Mouse (Mus musculus) cerebellum, adult 9-11 months (tissue): Measurements from ENCODE around the gene Gca.

Experiments used
- DNase-seq: peaks from one replicate; pipeline ENCODE4 v3.0.0; 2022

Gca gene

DNA sequence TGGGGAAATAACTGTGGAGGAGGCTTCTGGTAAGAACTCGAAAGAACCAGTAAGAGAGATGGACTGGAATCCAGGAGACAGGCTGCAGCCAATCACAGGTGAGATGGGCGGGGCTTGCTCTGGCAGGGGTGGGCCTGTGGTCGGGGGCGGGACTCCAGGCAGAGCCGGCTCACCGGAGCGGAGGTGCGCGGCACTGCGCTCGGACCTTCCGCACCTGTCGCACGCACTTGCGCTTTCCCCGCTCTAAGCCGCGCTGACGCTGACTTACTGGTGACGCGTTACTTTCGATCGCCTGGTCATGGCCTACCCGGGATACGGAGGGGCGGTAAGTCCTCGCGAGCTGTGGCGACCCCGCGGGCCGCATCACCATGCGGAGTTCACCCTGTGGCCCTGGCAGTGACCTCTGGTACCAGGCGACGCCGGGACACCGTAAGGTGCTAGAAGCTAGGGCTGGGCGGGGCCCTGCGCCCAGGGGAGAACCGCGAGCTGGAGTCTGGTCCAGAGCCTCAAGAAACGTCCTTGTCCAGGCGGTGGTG, at the start of gene Gca:
Gene Gca (plus strand): TSS at position 151 of the 536 bp plus-strand sequence.
- DNase-seq = peak; percentile 68

DNA sequence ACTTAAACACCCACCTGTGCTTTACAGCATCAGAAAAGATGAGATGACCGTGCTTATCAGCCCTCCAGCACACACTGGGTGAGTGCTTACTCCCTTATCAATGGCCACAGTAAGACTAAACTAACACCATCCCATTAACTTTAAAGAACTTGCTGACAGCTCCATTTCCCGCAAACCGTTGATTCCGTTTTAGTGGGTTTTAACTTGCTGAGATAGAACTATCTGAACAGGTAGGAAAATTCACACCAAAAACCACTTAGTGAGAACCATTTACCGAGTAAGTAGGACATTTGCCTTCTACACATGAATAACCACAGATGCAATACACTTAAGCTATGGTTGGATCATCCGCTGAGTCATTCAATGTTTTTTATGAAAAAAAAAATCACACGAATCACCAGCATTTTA, 45.1 kb upstream of the Gca start:
- no peak for DNase-seq

DNA sequence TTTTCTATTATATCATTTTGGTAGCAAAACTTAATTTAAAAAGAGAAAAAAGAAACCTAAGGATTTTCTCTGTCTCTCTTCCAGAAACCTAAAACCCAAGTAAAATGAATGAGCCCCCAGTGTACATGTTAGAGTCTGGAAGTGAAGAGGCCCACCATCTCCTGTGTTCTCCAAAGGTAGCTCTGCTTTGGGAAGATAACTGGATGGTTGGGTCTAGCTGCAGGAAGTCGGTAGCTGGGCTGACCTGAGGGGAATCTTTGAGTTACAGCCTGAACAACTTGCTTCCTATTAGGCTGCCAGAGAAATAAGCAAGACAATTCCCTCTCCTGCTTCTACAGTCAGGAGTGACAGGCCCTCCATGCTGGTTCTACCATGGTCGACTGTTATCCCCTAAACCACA, 44.4 kb upstream of the Gca start:
- no peak for DNase-seq

DNA sequence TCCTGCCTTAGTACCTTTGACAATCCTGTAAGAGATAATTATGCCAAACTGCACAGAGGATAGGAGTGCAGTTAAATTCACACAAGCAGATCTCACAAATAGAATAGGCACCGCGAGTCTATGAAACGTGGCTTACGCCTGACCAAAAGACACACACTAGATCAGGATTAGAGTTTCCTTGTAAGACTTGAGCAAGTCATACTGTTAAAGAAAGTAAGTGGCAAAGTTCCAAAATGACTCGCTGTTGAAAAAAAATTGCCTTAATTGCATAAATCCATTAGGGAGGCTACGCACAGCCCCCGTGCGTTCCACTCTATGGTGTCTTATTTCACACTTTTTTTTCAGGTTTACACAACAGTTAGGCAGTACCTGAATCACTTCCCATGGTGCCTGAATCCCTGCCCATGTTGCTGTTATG, 41.1 kb upstream of the Gca start:
- DNase-seq = no peak

DNA sequence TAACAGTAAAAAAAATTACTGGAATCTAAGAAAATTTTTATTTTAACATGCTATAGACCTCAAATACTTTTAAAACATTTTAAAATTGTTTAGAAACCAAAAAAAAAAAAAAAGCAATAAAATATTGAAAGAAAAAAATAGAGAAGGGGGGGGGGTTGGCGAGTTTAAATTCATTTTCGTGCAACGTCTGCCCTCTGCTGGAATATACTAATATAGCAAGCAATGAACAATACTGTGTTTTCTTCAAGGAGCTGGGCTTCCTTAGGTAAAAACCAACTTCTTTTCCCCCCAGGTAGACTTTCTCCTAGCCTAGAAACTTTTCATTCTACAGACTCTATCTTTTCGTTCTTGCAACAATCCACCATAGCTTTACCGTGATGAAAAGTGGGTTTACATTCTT, 36.4 kb upstream of the Gca start:
- DNase-seq = no peak

DNA sequence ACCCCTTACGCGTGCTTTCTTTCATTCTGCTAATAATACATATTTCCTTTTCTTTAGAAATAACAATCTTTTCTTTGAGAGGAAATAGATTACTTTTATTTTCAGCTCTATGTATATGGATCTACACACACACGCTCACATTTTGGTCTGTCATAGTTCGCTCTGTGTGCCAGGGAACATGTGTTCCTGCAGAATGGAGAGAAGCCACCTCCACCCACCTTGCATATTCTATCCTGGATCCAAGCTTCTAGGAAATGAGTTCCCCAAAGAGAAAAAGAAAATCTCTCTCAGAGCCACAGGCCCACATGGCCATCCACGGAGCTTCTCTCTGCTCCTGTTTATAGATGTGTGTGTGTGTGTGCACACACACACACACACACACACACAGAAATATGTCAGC, 35.7 kb upstream of the Gca start:
- no peak for DNase-seq

DNA sequence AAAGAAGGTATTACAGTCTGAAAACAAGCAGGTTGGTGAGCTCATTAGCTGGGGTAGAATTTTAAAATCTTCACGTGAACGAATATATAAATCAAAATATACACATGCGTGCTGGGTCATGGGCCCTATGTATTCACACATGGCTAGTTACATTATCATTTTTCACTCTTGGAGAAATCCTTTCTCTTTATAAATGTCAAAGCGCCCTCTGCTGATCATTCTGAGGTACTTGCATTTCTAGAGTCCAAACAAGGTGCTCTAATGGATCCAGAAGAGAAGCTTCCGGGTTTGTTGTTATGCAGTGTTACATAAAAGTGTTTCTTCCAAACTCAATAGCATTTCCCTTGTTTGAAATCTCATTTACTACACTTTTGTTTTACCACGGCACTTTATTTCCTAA, 33.6 kb upstream of the Gca start:
- no peak for DNase-seq

DNA sequence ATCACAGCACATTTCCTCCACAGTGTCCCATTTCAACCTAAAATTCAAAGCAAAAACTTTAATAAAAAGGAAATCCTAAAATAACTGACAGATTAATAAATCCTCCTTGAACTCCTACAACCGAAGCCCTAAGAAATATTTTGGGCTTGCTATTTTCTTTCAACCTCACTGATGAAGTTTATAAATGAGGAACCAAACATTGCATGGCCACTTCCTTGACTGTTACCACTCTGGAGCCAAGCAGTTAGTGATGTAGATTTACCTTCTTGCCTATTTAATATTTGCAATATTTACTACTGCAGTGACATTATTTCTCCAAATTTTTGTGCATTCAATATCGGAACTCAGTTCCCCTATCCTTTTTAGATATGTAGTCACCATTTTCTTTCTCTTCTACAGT, 24.2 kb upstream of the Gca start:
- DNase-seq = no peak

DNA sequence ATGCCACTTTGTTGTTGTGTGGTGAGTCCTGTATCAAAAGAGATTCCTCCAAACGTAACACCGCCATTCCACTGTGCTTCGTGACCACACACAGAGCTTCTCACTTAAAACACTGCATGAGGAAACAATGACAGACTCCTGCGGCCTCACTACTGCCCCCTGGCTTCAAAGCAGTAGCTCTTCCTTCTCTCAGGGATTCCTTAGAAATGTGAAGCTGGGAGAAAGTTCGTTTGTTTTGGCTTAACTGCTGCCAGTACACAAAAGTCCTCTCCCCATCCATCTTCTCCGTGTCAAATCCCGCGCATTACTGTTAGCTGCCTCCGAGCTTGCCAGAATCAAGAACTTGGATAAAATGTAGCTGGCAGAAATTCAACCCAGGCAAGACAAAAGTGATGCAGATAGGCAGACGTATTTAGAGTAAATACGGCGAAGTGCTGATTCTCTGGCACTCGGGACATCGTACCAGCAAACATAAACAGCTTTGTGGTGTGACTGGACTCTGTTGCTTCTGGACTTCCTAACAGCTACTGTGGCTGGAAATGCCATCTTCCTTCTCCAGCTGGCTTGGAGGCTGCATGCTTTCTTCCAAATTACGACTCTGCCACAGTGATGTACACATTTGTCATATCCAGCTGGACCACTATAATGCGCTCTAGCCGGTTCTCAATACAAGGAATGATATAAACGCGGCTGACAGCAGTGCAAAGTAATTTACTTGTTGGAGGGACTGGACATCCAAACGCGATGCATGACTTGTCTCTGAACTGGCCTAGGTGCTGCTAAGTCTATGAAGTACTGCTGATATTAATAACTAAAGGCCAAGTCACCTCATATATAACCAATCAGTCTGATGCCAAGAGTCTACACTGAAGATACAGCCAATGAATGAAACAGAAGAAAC, 20.4 kb upstream of the Gca start:
- no peak for DNase-seq

DNA sequence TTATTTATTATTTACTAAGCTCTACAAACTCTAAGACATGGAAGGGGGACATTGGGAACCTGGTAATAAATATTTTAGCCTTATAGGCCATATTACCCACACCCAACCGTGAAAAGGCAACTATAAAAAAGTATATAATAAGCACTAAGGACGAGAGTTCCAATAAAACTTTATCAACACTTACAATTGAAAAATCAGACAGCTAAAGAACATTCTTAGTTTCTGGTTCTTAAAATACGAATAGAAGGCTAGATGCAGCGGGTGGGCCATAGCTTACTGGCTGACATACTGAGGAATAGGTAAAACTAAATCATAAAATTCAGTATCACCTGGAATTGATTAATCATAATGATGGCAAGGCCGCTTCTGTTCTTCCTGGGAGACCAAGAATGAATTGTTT, 19.2 kb upstream of the Gca start:
- no peak for DNase-seq

DNA sequence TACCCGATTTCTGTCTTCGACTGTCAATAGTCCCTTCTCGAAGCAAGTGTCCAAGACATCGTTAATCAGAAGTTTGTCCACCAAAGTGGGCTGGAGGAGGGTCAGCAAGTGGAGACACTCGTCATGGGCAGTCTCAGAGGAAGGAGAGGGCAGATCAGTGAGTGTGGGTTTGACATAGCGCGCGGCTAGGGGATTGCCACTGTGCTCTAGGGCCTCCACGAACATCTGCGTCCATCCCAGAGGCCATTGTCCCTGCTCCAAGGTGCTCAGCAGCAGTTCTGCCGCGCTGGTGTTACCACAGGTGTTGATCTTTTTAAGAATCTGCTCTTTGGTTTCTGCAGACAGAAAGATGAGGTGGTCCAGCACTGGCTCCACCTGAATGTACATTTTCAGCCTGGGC, 18.6 kb upstream of the Gca start:
- no peak for DNase-seq

DNA sequence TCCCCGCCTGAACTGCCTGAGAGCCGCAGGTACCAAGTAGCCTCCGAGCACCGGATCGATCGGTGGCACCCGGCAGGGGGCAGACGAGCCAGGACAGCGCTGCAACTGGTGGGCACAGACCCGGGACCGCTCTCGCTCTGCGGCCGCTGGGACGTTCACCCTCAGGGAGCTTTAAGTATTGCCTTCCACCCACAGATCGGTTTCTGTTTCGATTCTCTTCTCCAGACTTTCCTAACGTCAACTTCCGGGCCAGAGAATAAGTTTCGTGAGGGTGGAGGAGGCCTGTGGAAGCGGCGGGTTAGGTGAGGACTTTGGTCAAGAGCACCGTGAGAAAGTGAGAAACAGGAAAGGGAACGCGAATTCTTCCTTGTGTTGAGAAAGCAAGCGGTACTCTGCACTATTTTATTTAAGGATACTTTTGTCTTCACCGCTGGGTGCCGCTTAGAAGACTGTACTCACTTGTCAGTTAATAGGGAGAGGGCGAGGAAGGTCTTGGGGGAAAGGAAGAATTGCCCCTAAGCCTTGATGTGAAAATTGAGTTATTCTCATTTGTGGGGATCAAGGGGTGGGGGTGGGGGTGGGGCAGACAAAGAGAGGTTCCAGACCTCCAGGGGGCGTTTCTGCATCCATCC, 18.0 kb upstream of the Gca start, which contains the start of gene Ifih1:
Gene Ifih1 (minus strand): TSS at position 242 of the 632 bp plus-strand sequence.
- no peak for DNase-seq

DNA sequence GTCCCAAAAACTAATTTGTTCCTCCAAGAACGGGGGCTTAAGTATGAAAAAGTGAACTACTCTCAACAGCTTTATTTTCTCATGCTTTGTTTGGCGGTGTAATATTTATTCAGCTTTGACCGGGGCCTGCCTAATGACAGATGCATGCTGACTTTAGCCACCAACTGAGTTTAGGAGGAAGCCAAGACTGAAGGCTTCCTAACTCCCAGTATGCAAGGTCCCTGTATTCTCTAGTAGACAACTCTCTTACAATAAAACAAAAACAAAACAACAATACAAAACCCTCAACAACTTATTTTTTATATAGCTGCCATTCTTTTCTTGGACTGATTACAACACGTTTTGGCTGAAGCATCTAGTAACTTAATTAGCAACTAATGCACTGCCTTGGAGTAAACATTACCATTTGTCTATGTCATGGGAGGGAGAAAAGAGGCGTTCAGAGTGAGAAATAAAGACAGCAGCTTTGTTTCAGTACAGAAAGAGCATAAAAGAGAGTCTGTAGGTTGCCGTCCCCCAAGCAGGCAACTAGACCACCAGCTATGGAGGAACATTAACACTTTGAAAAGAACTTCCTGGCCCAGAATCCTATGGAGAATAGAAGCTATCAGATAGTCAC, 17.3 kb upstream of the Gca start:
- DNase-seq = no peak

DNA sequence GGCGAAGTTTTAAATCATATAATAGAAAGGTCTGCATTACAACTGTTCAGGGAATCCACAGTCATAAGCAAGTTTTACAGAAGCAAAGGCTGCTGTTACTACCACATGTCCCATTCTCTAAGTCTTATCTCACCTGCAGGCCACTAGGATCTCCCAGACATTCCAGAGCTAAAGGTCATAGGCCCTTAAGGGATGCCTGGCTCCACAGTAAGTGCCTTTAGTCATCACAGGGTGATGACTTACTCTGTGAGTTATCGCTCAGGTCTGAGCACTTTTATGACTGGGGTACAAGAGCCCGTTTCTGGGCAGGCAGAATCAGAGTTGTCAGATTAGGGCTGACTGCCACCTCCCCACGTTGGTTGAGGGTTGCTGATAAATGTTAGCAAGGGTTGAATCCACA, 12.2 kb upstream of the Gca start:
- no peak for DNase-seq

DNA sequence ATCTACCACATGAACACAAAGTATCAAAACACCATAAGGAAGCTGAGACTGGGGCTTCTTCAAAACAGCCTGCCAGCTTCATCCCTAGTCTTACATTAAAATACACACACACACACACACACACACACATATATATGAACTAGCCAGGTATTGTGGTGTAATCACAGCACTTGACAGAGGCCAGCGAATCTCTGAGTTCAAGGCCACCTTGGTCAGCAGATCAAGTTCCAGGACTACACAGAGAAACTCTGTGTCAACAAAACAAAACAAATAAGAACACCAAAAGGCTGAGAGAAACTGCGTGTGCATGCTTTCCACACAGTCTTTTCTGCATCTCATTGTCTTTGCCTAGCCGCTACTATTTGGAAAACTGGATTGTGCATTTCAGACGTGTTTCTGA, 11.6 kb upstream of the Gca start:
- no peak for DNase-seq

DNA sequence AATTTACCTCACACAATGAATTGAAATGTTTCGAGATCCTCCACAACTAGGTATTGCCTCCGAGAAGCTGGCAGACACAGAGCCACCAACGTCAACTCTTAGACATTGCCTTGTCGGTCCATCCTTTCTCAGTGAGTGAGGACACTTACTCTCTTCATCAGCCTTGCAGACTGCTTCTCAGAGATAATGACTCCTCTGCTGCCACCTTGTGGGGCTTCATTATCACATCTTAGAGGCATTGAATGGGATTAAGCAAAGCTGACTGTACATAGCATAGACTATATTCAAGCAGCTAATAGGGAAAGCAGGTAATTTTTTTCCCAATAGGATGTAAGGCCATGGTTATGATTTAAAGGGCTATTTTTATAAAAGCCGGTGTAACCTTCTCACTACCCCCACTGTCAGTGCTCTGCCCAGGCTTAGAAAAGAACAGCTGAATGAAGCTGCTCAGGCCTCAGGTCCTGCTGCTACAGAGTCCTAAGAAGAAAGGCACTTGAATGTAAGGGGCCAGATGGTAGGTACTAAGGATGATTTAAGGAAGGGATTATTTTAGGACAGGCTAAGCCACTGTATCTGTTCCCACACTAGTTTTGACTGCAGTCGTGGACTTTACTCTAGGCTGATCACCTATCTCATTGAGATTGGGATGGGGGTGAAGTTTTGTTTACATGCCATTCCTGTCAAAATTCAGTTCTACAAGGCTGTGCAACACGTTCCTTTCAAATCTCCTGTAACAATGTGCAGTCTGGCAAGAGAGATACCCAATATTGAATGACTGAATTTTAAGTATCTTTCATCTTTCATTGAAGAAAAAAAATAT, 9.4 kb upstream of the Gca start:
- DNase-seq = no peak

DNA sequence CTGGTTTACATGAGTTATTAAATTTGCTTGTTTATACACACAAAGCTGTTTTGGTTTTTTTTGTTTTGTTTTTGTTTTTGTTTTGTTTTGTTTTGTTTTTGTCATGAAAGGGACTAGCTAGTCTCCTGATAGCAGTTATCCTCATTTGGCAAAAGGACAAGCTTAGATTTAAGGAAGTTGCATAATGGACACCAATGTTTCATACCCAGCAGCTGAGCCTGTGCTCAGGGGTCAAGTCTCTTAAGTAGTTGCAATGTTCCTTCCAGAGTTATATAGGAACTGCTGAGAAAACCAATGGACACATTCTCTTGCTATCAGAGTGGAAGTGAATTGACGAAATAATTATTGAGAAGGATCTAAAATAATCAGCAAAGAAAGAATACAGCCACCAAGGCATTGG, 8.0 kb upstream of the Gca start:
- DNase-seq = no peak

DNA sequence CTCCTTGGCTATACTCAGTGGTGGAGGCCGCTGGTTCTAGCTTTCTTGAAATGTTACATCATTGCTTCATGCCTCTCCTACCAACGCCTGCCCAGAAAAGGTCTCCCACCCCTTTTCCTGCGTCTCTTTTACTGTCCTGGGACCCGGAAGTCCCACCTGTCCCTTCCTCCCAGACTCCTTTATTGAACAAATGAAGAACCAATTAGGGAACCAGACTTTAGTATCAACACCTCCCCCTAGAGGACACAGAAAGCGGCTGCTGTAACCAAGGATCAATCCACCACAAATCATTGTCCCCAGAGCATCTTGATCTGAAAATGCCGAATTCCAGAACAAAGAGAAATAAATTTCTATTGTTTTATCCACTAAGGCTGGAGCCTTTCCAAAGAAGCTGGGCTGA, 3.5 kb upstream of the Gca start:
- no peak for DNase-seq

DNA sequence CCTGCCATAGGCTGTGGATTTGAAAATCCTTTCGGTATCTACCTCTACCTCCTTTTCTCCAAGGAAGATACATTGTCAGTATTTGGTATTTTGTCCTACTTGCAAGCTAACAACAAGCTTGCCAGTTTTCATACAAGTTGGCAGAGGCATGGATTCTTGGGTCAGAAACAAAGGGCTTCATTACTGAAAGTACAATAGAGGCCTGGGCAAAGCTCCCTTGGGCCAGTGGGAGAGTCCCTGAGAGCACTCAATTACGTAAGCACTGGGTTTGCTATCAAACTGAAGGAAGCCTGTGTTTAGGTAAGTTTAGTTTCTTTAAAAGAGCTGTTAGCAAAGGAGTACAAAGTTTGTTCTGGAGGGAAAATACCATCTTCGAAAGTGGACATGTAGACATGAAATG, 1.5 kb upstream of the Gca start:
- DNase-seq = peak; percentile 17

DNA sequence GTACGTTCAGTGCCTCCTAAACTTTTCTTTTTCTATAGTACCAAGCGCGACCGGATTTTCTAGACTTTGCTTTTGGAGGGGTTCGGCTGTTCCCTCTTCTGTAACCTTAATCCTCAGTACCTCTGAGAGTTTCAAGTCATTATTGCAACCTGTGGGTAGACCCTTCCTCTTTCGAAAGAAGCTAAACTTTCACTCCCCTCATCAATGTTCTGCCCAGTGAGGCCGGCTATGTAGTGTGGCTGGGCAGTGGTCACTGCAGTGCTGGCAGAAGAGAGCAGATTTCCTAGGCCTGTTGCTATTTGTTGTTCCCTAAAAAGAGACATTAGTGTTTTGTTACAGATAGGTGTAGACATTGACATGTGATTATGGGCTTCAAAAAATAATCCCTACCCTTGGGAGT, 754 bp downstream of the Gca start:
- no peak for DNase-seq

DNA sequence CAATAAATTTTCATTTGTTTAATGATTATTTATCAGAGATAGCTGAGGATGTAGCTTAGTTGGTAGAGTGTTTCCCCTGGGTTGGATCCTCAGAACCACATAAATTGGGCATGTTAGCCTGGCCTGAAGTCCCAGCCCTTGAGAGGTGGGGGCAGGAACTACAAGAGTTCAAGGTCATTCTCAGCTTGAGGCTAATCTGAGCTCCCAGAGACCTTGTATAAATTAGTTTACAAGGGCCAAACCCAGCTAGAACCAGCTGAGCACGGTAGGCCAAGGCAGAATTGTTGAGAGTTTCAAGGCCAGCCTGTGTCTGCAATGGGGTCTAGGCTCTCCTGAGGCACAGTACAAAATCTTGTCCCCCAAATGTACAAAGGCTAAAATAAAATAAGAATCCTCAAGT, 1.5 kb downstream of the Gca start:
- no peak for DNase-seq

DNA sequence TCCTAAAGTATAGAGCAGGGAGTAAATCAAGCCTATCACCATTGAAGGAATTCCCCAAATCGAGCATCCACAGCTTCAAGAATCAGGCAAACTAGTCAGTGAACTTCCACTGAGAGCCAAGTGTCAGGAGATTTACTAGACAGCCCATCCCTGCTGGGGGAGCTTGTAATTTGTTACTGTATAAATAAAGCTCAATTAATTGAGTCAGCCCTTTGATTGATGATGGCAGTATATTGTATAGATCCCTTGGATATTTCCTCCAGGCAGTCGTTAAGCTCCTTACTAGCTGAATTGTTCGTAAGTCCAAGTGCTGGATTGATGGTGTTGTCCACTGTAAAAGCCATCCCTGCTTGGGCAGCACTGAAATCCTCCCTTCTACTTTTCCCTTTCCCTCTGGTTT, 5.8 kb downstream of the Gca start:
- no peak for DNase-seq

DNA sequence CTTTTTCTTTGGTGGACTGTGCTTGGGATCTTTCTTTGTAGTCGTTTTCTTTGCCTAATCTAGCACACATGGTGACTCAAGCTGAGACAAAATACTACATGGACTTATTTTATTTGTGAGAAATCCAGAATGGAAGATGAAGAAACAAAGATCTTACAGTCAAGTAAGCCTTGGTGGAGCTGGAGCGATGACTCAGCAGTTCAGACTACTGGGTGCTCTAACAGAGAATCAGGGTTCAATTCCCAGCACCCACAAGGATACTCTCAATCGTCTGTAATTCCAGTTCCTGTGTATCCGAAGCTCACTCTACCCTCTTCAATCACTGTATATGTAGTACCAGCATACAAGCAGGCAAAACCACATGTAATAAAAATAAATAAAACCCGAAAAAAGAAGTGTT, 6.2 kb downstream of the Gca start:
- DNase-seq = no peak
